Mouse (Mus musculus) lung, postnatal 36 days (tissue): Measurements from ENCODE around the gene Cnpy2.

Source experiments
- DNase-seq: peaks from one replicate; pipeline ENCODE4 v3.0.0; 2022; ENCODE audit warnings: mixed read lengths

The Cnpy2 gene

GRCm38 (mm10) chr10:128369599-128369998 lies 47.3 kb downstream of the Cnpy2 start:
- no peak for DNase-seq

GRCm38 (mm10) chr10:128370021-128370420 lies 47.8 kb downstream of the Cnpy2 start:
- no peak for DNase-seq

GRCm38 (mm10) chr10:128370601-128371000 lies 48.3 kb downstream of the Cnpy2 start:
- no peak for DNase-seq

- DNase-seq, result no peak
Measured at GRCm38 (mm10) chr10:128372142-128372541, 49.9 kb downstream of the Cnpy2 start.

GRCm38 (mm10) chr10:128372989-128373748 lies 50.9 kb downstream of the Cnpy2 start:
- DNase-seq, result peak; percentile 62

GRCm38 (mm10) chr10:128374393-128374792 lies 52.1 kb downstream of the Cnpy2 start:
- DNase-seq, result peak; percentile 25

- DNase-seq, result no peak
Measured at GRCm38 (mm10) chr10:128376099-128376454, 53.8 kb downstream of the Cnpy2 start.

- DNase-seq, result peak; percentile 84
Measured at GRCm38 (mm10) chr10:128376455-128377211, 54.4 kb downstream of the Cnpy2 start, which contains the start of gene Ankrd52. Gene Ankrd52 (plus strand): TSS chr10:128377115.
